Mouse (Mus musculus) heart, adult 2 months (tissue): ENCODE measurements at regions not wholly inside any gene's neighbourhood (a gene's known extent, or its start where the extent isn't known, plus 50 kb on each side); places are given as distances from the start of the nearest gene placed in this dataset.

Experiments
- DNase-seq, 2 experiments: peaks; one replicate each; pipeline ENCODE4 v3.0.0; 2021
- H3K27ac ChIP-seq: fragments of 200-600 bp; 2 replicates; pipeline ENCODE4 v1.8.1; 2022
- H3K27me3 ChIP-seq: fragments of 200-500 bp; 2 replicates; pipeline ENCODE4 v1.6.1; 2012; ENCODE audit warnings: mild to moderate bottlenecking, low read length, inconsistent platforms, mixed read lengths; ENCODE audit not compliant: control insufficient read depth, insufficient read depth
- H3K36me3 ChIP-seq: fragments of 200-500 bp; 2 replicates; pipeline ENCODE4 v1.6.1; 2012; ENCODE audit warnings: low read length, inconsistent platforms; ENCODE audit not compliant: control insufficient read depth, insufficient read depth
- H3K4me1 ChIP-seq: fragments of 200-500 bp; 2 replicates; pipeline ENCODE4 v1.6.1; 2011; ENCODE audit warnings: low read length; ENCODE audit not compliant: control insufficient read depth, insufficient read depth
- H3K4me3 ChIP-seq: fragments of 200-600 bp; 2 replicates; pipeline ENCODE4 v1.8.1; 2022
- H3K79me2 ChIP-seq: fragments of 200-500 bp; replicated peaks from 2 replicates; pipeline ENCODE4 v1.6.1; 2012; ENCODE audit warnings: mild to moderate bottlenecking, inconsistent platforms, low read length, moderate library complexity, mixed read lengths; ENCODE audit not compliant: control insufficient read depth, insufficient read depth
- H3K9ac ChIP-seq: fragments of 200-500 bp; 2 replicates; pipeline ENCODE4 v1.6.1; 2012; ENCODE audit warnings: low read depth, mild to moderate bottlenecking, control low read depth, inconsistent platforms, low read length, mixed read lengths
- CTCF ChIP-seq: fragments of 200-600 bp; IDR thresholded peaks from 2 replicates; pipeline ENCODE4 v1.8.1; 2022; ENCODE audit warnings: antibody characterized with exemption, mild to moderate bottlenecking, moderate library complexity
- EP300 ChIP-seq: fragments of 200-500 bp; IDR thresholded peaks from 2 replicates; pipeline ENCODE4 v1.6.1; 2011; ENCODE audit warnings: low read depth, low read length, control low read depth; ENCODE audit not compliant: insufficient read depth
- POLR2A ChIP-seq: fragments of 200-500 bp; IDR thresholded peaks from 2 replicates; pipeline ENCODE4 v1.6.1; 2011; ENCODE audit warnings: mild to moderate bottlenecking, low read depth, low read length, control low read depth; ENCODE audit not compliant: insufficient read depth
- WGBS: fragments of 180-500 bp; shearing (Covaris S2); methylation state at CpG from one replicate; pipeline ENCODE4 v1.1.7; 2018; 5-methylcytosine and 5-hydroxymethylcytosine counted together
- intact Hi-C: fragments of 180-260 bp; cut with DNase I; formaldehyde crosslinking; loops from one replicate; pipeline ENCODE4 v1.15.1; 2025

- Histone ChIP-seq H3K27me3 (no peaks in the 10 kb centered on the region), H3K9ac (no peak overlapping the region), H3K27ac (no peak overlapping the region), H3K4me3 (no peak overlapping the region), H3K4me1 (no peaks in the 10 kb centered on the region), H3K36me3 (no peaks in the 10 kb centered on the region), H3K79me2 (no peaks in the 10 kb centered on the region)
- intact Hi-C loops: no loop called here
- WGBS: 55% methylated on average over 11 of the region's 11 CpGs
- no peak for TF ChIP-seq EP300
- no peak for TF ChIP-seq POLR2A
- no peak for TF ChIP-seq CTCF
- DNase-seq: no peak
Measured at GRCm38 (mm10) chr16:93387578-93388116, 216.2 kb downstream of the Setd4 start.

GRCm38 (mm10) chr16:93384039-93384537 lies 219.8 kb downstream of the Setd4 start:
- DNase-seq: no peak
- Histone ChIP-seq H3K9ac (no peak overlapping the region), H3K36me3 (no peaks in the 10 kb centered on the region), H3K79me2 (no peaks in the 10 kb centered on the region), H3K27ac (no peak overlapping the region), H3K4me1 (no peaks in the 10 kb centered on the region), H3K27me3 (no peaks in the 10 kb centered on the region), H3K4me3 (no peak overlapping the region)
- TF ChIP-seq CTCF: no peak
- TF ChIP-seq EP300: no peak
- no peak for TF ChIP-seq POLR2A
- intact Hi-C loops: no loop called here
- 50% methylated on average over 8 of the region's 8 CpGs for WGBS

DNA sequence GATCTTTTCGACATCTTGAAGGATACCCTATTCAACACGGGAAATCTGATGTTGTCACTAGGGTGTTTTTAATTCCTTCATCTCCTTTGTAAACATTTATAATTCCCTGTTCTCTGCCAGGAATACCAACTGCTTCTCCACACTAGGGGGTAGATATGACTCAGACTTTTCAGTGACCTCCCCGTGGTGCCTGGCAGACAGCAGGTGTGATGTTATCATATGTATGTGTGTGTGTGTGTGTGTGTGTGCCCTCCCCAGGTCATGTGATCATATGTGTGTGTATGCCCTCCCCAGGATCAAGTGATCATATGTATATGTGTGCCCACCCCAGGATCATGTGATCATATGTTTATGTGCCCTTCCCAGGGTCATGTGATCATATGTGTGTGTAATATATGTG lies 220.9 kb downstream of the Setd4 start:
- Histone ChIP-seq H3K27ac (no peak overlapping the region), H3K4me1 (no peaks in the 10 kb centered on the region), H3K36me3 (no peaks in the 10 kb centered on the region), H3K79me2 (no peaks in the 10 kb centered on the region), H3K4me3 (no peak overlapping the region), H3K9ac (no peak overlapping the region), H3K27me3 (no peaks in the 10 kb centered on the region)
- WGBS: 68% methylated on average over 3 of the region's 3 CpGs
- intact Hi-C loops: no loop called here
- no peak for DNase-seq
- TF ChIP-seq EP300 (no peak), POLR2A (no peak), CTCF (no peak)

- intact Hi-C loops: no loop called here
- no peaks in the 10 kb centered on the region for H3K4me1 ChIP-seq
- H3K27ac ChIP-seq: no peak overlapping the region
- no peak overlapping the region for H3K4me3 ChIP-seq
- no peaks in the 10 kb centered on the region for H3K79me2 ChIP-seq
- no peak for TF ChIP-seq POLR2A
- no peak for TF ChIP-seq CTCF
- TF ChIP-seq EP300: no peak
- H3K36me3 ChIP-seq: no peaks in the 10 kb centered on the region
- DNase-seq: peak in 1 of 2 experiments; percentile 5
- 55% methylated on average over 13 of the region's 13 CpGs for WGBS
- no peak overlapping the region for H3K9ac ChIP-seq
- H3K27me3 ChIP-seq: no peaks in the 10 kb centered on the region
Measured at GRCm38 (mm10) chr16:93380717-93381671, 222.9 kb downstream of the Setd4 start.

DNA sequence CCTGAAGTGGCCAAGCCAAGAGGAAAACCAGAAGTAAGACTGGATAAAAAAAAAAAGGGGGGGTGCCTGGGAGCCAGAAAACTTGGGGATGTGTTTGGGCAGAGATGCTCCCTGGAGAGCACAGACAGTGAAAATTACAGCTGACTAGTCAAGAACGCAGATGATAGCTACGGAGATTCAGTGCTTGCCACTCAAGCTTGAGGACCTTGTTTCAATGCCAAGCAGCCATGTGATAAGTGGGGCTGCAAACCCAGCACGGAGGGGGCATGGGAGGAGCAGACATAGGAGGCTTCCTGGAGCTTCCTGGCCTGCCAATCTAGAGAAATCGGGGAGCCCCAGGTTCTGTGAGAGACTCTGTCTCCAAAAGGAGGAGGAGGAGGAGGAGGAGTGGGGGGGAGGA lies 223.7 kb downstream of the Setd4 start:
- intact Hi-C loops: no loop called here
- Histone ChIP-seq H3K4me1 (no peaks in the 10 kb centered on the region), H3K79me2 (no peaks in the 10 kb centered on the region), H3K4me3 (no peak overlapping the region), H3K27me3 (no peaks in the 10 kb centered on the region), H3K27ac (no peak overlapping the region), H3K9ac (no peak overlapping the region), H3K36me3 (no peaks in the 10 kb centered on the region)
- TF ChIP-seq CTCF (no peak), EP300 (no peak), POLR2A (no peak)
- no peak for DNase-seq
- 23% methylated on average over 4 of the region's 4 CpGs for WGBS

DNA sequence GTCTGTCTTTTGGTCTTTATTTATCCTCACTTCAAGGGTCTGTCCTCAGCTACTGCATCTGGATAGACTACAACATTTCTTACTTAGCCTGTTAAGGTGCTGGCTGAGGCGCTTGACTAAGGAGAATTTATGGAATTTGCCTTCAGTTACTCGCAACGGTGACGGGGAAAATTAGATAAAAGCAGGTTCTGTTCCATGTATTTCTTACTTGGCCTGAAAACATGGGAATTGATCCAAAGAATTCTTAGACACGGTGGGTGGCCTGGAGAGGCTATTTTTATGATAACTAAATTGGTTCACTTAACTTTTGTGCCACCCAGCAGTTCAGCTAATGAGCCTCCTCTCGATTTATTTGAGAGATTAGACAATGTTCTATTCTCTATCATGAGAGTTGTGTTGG lies 224.3 kb downstream of the Setd4 start:
- no peaks in the 10 kb centered on the region for H3K27me3 ChIP-seq
- no peak for DNase-seq
- TF ChIP-seq POLR2A (no peak), CTCF (no peak), EP300 (no peak)
- H3K36me3 ChIP-seq: no peaks in the 10 kb centered on the region
- intact Hi-C loops: no loop called here
- H3K27ac ChIP-seq: no peak overlapping the region
- 30% methylated on average over 6 of the region's 6 CpGs for WGBS
- no peak overlapping the region for H3K9ac ChIP-seq
- no peaks in the 10 kb centered on the region for H3K4me1 ChIP-seq
- H3K4me3 ChIP-seq: no peak overlapping the region
- no peaks in the 10 kb centered on the region for H3K79me2 ChIP-seq
